Mouse (Mus musculus) small intestine, adult 2 months (tissue): ENCODE results near the gene B3gnt9.
"Not testable (repeated sequence)": the region's sequence is repeated elsewhere in the genome, so short reads cannot be mapped to it uniquely, and the experiment has no call there.

Source experiments
- CTCF ChIP-seq: fragments of 200-500 bp; IDR thresholded peaks from 2 replicates; pipeline ENCODE4 v1.5.1; 2012; ENCODE audit warnings: low read depth, mild to moderate bottlenecking, control low read depth, inconsistent platforms, low read length, moderate library complexity, mixed read lengths; ENCODE audit not compliant: insufficient replicate concordance, insufficient read length; ENCODE audit errors: extremely low read depth
- POLR2A ChIP-seq: fragments of 200-500 bp; IDR thresholded peaks from 2 replicates; pipeline ENCODE4 v1.6.1; 2012; ENCODE audit warnings: low read depth, mild to moderate bottlenecking, control low read depth, inconsistent platforms, low read length, moderate library complexity

DNA sequence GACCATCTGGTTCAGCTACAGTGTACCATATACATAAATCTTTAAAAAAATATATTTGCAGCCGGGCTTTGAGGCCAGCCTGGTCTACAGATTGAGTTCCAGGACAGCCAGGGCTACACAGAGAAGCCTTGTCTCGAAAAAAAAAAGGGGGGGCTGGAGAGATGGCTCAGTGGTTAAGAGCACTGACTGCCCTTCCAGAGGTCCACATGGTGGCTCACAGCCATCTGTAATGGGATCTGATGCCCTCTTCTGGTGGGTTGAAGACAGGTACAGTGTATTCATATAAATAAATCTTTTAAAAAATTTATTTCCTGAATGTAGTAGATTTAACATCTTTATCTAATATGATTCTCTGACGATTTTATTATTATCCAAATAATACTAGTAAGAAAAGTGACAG, 36.8 kb upstream of the B3gnt9 start:
- TF ChIP-seq CTCF, POLR2A: not testable (repeated sequence)
